Mouse (Mus musculus) ES-E14 (cell line): ENCODE data around the gene Amhr2.
A peak's percentile ranks its signal among the peaks of the same experiment; 100 is the strongest.

Experiments used
- MAFK ChIP-seq: IDR thresholded peaks from 2 replicates; pipeline ENCODE4 v1.6.1; 2014; ENCODE audit warnings: mild to moderate bottlenecking, low read depth, low read length, inconsistent platforms; ENCODE audit not compliant: insufficient read depth
- ZNF384 ChIP-seq: IDR thresholded peaks from 2 replicates; pipeline ENCODE4 v1.6.1; 2012; ENCODE audit warnings: low read depth, low read length, inconsistent platforms

DNA sequence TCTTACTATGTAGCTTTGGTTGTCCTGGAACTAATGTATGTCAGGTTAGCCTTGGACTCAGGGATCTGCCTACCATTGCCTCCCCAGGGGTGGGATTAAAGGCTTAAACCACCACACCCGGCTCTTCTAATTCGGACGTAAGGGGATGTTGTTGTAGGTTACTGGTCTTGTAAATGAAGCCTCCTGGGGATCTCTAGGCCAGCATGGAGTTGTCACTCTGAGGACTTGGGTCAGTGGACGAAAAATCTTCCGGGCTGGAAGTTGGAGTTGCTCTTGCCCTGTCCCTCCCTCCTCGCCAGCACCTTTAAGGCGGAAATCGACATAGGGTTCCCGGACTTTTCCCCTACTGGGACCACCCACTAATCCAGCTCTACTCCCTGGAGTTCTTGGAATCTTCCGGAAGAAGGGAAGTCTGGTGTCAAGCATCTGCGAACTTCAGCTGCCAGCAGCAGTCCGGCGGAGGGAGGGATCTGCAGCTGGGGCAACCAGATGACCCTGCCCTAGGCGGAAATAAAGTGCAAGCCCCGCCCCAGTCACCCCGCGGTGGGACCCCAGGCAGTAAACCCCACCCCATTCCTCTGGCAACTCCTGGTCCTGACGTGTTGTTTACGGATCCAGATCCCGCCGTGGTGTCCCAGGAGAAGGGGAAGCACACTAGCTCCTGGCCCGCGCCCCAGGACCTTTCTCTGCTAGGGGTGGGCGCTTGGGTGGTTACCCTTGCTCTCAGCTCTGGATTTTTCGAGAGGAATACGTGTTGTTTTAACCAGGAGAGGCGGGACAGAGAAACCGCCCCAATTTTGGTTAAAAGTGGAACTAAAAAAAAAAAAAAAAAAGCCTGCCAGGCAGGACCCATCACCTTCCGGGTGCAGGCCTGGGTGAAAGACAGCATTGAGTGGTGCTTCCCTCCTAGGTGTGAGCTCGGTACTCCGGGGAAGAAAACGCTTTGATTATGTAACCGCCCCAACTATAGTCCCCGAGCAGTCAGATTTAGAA, 45.6 kb upstream of the Amhr2 start:
- TF ChIP-seq ZNF384 (peak; percentile 94), MAFK (no peak)
